In genomic region chr8:46210404-46211315, GRCm38 (mm10) we compare ENCODE assay signal across 8 mouse cellular contexts. TPM values are rescaled to one million over a fixed set of nuclear protein-coding genes. Genes with fewer than 3 reads are reported as not detected.
A peak's percentile ranks its signal among the peaks of the same experiment; 100 is the strongest.
DNase-seq lines count a peak whose midpoint lies in the region; ATAC-seq and TF ChIP-seq lines count a peak whose summit lies in the region.

Gene Slc25a4 (minus strand): TSS chr8:46211284.

- 0 out of 2 replicates have a peak, but pooled peaks have one; percentile 3 for TF ChIP-seq CTCF in forebrain, postnatal 0 days (IDR thresholded peaks at IDR 0.05; ENCODE audit: low read depth)

- peak; percentile 98 for ATAC-seq in forebrain, postnatal 0 days
- peak; percentile 99 for ATAC-seq in lung, embryonic 15.5 days (ENCODE audit: borderline replicate concordance, extremely low read depth, low FRiP score, low TSS enrichment)

- peak within 1 kb of the TSS; percentile 93 for H3K9ac ChIP-seq in forebrain, postnatal 0 days
- peak within 1 kb of the TSS; percentile 84 for H3K9ac ChIP-seq in lung, embryonic 15.5 days

- H3K4me1 ChIP-seq in forebrain, postnatal 0 days (ENCODE audit: insufficient read depth): peaks cover 15% of the 10 kb centered on the region
- peaks cover 26% of the 10 kb centered on the region for H3K4me1 ChIP-seq in lung, embryonic 15.5 days

- H3K4me2 ChIP-seq in forebrain, postnatal 0 days (ENCODE audit: low read depth): peak within 1 kb of the TSS; percentile 84
- peak within 1 kb of the TSS; percentile 79 for H3K4me2 ChIP-seq in lung, embryonic 15.5 days

- peak; percentile 97 for DNase-seq in ES-CJ7 (ENCODE audit: low read depth, low spot score)
- peak; percentile 97 for DNase-seq in cerebellum, adult 11-12 months
- peak; percentile 96 for DNase-seq in forebrain, postnatal 0 days
- DNase-seq in heart, postnatal 4 days: peak; percentile 99
- DNase-seq in layer of hippocampus, adult 8-10 months (ENCODE audit: low spot score in 2 of 2): peak; percentile 95
- DNase-seq in ovary, adult 18-20 months (ENCODE audit: low spot score): peak; percentile 95
- DNase-seq in thymus, postnatal 0 days (ENCODE audit: low spot score): peak; percentile 91

- peak within 1 kb of the TSS; percentile 69 for H3K4me3 ChIP-seq in forebrain, postnatal 0 days (ENCODE audit: low read depth, low read length)
- peak within 1 kb of the TSS; percentile 84 for H3K4me3 ChIP-seq in lung, embryonic 15.5 days

- 2% methylated on average over 79 of the region's 84 CpGs for WGBS in forebrain, postnatal 0 days
- WGBS in lung, embryonic 15.5 days: under 1% methylated on average over 83 of the region's 84 CpGs

- H3K36me3 ChIP-seq in forebrain, postnatal 0 days (ENCODE audit: insufficient read depth): peaks cover 34% of the 10 kb centered on the region
- H3K36me3 ChIP-seq in lung, embryonic 15.5 days: peaks cover 33% of the 10 kb centered on the region

- no peaks in the 10 kb centered on the region for H3K9me3 ChIP-seq in forebrain, postnatal 0 days (ENCODE audit: low read length)
- no peaks in the 10 kb centered on the region for H3K9me3 ChIP-seq in lung, embryonic 15.5 days

- peak within 1 kb of the TSS; percentile 97 for H3K27ac ChIP-seq in forebrain, postnatal 0 days (ENCODE audit: low read depth, low read length)
- H3K27ac ChIP-seq in lung, embryonic 15.5 days: peak within 1 kb of the TSS; percentile 96

- no peaks in the 10 kb centered on the region for H3K27me3 ChIP-seq in forebrain, postnatal 0 days (ENCODE audit: insufficient read depth, low read length)
- no peaks in the 10 kb centered on the region for H3K27me3 ChIP-seq in lung, embryonic 15.5 days

RNA-seq across cellular contexts. Expression of gene Slc25a4, which starts in this region (rescaled TPM):
- 925 and 1,077 TPM in 2 replicates for total RNA-seq in forebrain, postnatal 0 days (2014; rRNA removed)
- 945 and 997 TPM in 2 replicates for polyA plus RNA-seq in forebrain, postnatal 0 days (2015; fragmentation: Nextera tagmentation; extraction: Ambion mirVana)
- 1,000 to 10,000 TPM; 3,101 to 3,310 TPM for total RNA-seq in heart, postnatal 4 days (2021)
- total RNA-seq in layer of hippocampus, adult 8-10 months (2022): 100 to 1,000 TPM; 495 to 555 (median 531) TPM
- polyA plus RNA-seq in lung, embryonic 15.5 days (2015; fragmentation: Nextera tagmentation; extraction: Ambion mirVana): 450 and 462 TPM in 2 replicates
- polyA plus RNA-seq in thymus, postnatal 0 days (2015; fragmentation: Nextera tagmentation; extraction: Ambion mirVana): 274 and 292 TPM in 2 replicates

Comparison
In these comparisons a context has a peak if more than half of its experiments do, and no peak if none do; other contexts are left out.
1. Peak in every context shown above with its lines: DNase-seq, ATAC-seq, H3K4me3 ChIP-seq and H3K27ac ChIP-seq.